Mouse (Mus musculus) layer of hippocampus, adult 9-11 months (tissue): ENCODE results near the gene Ano9.
A peak's percentile ranks its signal among the peaks of the same experiment; 100 is the strongest.

ENCODE experiments used
- DNase-seq: peaks from one replicate; pipeline ENCODE4 v3.0.0; 2022

The Ano9 gene

DNA sequence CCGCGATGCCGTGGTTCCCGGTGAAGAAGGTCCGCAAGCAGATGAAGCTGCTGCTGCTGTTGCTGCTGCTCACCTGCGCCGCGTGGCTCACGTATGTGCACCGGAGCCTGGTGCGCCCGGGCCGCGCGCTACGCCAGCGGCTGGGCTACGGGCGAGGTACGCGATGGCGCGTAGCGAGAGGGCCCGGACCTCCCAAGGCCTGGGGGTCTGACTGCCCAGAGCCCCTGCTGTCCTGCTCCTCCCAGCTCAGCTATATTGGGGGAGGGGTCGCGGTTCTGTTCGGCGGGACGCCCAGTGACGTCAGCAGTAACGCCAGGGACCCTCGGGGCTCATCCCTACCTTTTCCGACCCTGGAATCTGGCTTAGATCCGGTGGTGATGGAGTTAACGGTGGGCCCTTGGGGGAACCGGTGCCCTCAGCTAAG lies 56.3 kb downstream of the Ano9 start:
- no peak for DNase-seq

DNA sequence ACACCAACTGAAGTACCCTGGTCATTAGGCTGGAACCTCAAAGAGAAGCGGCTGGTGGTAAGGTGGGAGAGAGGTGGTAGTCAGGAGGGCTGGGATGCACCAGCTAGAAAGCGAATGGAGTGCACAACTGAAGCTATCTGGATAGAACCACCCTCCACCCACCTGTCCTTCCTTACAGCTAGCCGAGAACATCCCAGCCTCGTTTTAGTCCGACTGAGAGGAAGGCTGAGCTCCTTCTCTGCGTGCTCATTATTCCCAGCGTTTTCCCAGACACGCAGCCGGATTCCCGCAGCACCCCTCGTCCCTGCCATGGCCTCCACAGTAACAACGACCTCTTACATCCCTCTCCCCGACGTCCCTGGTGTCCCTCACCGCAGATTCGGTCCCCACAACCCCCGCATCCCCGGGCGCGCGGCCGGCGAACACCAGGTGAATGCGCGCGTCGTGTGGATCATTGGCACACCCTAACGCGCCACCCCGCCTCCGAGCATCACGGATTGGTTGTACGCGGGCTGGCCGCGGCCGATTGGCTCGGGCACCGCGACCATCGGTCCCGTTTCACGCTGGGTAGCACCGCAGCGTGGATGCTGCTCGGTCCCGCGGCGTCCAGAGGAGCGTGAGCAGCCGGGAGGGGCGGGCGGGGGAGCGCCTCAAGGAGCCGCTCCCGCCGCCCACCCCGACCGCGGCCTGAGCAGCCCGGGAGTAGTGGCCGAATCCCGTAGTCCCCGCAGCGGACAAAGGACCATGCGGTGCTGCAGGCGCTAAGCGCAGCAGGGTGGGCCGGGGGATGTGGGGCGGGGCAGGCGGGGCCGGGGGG lies 57.0 kb downstream of the Ano9 start, which contains the start of gene B4galnt4:
B4galnt4 (plus strand) TSS at position 679 of the 817 bp plus-strand sequence.
- DNase-seq: peak; percentile 93

DNA sequence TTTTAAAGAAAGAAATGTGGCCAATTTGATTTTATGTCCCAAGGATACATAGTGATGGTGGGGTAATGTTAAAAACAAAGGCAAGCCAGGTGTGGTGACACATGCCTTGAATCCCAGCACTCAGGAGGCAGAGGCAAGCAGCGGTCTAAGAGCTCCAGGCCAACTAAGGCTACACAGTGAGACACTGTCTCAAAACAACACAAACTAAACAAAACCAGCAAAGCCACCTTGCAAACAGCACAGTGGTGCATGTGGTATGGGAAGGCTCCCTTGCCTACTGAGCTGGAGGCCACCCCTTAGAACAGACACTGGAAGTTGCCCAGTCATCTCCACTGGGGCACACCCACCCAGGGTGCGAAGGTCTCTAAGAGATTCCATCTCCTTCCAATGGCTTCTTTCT lies 57.7 kb downstream of the Ano9 start:
- no peak for DNase-seq

DNA sequence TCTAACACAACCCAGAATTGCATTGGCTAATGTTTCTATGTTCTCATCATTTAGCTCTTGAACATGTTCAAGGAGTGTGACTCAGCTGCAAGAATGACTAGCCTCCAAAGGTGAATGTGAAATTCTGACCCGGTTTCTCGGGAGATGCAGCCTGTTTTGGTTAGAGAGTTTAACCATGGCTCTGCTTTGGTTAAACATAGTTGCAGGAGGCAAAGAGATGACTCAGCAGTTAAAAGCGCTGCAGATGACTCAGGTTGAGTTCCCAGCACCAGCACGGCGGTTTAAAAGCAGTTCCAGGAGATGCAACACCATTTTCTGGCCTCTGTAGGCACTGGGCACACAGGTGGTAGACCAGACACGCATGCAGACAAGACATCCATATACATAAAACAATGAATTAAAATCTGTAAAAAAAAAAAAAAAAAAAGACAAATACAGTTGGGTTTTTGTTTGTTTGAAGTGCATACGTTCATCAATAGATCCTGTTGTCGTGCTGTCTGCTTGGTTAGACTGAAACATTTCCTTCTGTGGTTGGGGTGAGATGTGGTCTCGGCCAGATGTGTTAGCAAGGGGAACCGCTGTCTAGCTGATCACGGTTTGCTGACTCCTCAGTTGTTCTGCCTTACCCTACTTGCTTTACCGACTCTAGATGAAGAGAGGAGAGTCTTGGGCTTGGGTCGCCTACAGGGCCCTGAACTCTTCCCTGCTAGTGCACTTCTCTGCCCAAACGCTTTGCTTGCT lies 58.8 kb downstream of the Ano9 start:
- DNase-seq: no peak

DNA sequence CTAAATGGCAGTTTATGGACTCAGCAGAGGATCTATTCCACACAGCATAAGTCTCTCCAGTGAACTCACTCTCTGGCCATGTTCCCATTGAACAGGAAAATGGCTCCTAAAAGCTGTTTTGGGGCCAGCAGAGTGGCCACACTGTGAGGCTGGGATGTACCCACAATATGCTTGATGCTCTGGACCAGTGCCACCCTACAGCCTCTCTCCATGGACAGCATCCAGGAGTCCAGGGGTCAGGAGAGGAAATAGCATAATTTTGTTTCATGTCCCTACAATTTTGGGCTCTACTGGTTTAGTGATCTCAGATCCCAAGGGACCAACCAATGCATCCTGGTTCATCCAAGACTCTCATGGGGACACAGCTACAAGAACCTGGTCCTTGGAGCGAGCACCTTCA lies 60.1 kb downstream of the Ano9 start:
- no peak for DNase-seq

DNA sequence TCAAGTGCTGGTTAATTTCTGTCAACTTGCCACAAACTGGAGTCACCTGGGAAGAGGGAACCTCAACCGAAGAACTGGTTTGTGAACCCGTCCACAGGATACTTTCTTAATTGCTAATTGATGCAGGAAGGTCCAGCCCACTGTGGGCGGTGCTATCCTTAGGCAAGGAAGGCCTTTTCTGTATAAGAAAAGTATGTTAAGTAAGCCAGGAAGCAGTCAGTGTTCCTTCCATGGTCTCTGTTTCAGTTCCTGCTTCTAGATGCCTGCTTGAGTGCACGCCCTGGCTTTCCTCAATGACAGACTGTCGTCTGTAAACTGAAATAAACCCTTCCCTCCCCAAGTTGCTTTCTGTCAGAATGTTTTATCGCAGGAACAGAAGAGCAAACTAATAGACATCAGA lies 60.6 kb downstream of the Ano9 start:
- no peak for DNase-seq

DNA sequence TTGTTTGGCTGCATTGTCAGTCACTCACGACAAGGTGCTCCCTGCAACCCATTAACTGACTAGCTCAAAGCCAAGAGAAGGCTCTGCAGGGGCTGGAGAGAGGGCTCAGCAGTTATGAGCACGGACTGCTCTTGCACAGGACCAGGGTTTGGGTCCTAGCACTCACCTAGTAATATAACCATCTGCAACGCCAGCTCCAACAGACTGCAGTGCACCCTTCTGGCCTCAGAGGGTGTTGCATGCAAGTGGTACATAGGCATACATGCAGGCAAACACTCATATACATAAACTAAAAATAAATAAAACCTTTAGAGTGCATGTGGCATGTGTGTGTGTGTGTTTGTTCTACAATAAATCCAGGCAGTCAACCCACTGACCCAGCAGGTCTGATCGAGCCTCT lies 61.8 kb downstream of the Ano9 start:
- no peak for DNase-seq

DNA sequence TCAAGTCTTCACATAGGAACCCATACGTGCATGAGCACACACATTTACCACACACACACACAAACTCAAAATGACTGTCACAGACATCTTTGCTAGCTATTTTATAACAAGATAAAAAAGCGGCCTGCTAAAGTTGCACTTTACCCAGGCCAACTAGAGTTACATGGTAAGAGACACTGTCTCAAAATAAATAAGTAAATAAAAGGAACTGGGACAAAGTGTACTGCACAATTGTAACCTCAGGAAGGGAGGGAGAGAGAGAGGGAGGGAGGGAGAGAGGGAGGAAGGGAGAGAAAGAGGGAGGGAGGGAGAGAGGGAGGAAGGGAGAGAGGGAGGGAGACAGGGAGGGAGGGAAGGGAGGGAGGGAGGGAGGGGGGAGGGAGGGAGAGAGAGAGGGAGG lies 65.2 kb downstream of the Ano9 start:
- no peak for DNase-seq

DNA sequence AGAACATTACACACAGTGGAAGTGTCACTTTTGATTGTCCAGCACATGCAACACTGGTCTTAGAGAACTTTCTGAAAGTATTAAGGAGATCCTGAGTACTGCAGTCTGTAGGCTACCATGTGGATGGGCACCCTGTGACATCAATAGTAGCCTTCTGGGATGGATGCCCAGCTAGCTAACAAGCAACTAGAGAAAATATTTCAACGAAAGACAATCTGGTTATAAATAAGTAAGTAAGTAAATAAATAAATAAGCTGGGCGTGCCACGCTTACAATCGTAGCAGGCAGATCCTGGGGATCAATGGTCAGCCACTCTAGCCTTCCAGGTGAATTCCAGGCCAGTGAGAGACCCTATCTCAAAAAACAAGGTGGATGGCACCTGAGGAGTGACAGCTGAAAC lies 65.6 kb downstream of the Ano9 start:
- no peak for DNase-seq
